Mouse (Mus musculus): ENCODE measurements at regions not wholly inside any gene's neighbourhood (a gene's known extent, or its start where the extent isn't known, plus 50 kb on each side); places are given as distances from the start of the nearest gene placed in this dataset.

GRCm38 (mm10) chr9:35362276-35362675 lies 58.7 kb upstream of the Cdon start:
- Histone ChIP-seq H3K4me2 (no peak overlapping the region), H3K9me3 (no peaks in the 10 kb centered on the region), H3K4me3 (no peak overlapping the region), H3K9ac (no peak overlapping the region), H3K36me3 (replicated peaks) (no peaks in the 10 kb centered on the region), H3K27me3 (replicated peaks) (0 out of 2 replicates have a peak, but pooled peaks cover 3% of the 10 kb centered on the region), H3K27ac (no peak overlapping the region), H3K4me1 (peaks cover 25% of the 10 kb centered on the region)
- 61% methylated on average over 7 of the region's 7 CpGs for WGBS
- ATAC-seq (replicated peaks), result no peak

- Histone ChIP-seq H3K4me1 (peaks cover 25% of the 10 kb centered on the region), H3K27me3 (replicated peaks) (0 out of 2 replicates have a peak, but pooled peaks cover 3% of the 10 kb centered on the region)
Observed at GRCm38 (mm10) chr9:35363079-35363478, 57.8 kb upstream of the Cdon start.

GRCm38 (mm10) chr9:35363936-35364335 lies 57.0 kb upstream of the Cdon start:
- H3K4me1 ChIP-seq, result peaks cover 25% of the 10 kb centered on the region
- 70% methylated on average over 4 of the region's 4 CpGs for WGBS
- H3K9ac ChIP-seq, result no peak overlapping the region
- 0 out of 2 replicates have a peak, but pooled peaks cover 3% of the 10 kb centered on the region for H3K27me3 ChIP-seq (replicated peaks)
- ATAC-seq (replicated peaks), result no peak
- no peaks in the 10 kb centered on the region for H3K36me3 ChIP-seq (replicated peaks)
- H3K9me3 ChIP-seq, result no peaks in the 10 kb centered on the region
- no peak overlapping the region for H3K27ac ChIP-seq
- no peak overlapping the region for H3K4me3 ChIP-seq
- no peak overlapping the region for H3K4me2 ChIP-seq

More at GRCm38 (mm10) chr9:35363079-35363478, 57.8 kb upstream of the Cdon start:
- no peak for ATAC-seq (replicated peaks)
- Histone ChIP-seq H3K27ac (no peak overlapping the region), H3K4me2 (no peak overlapping the region), H3K36me3 (replicated peaks) (no peaks in the 10 kb centered on the region), H3K4me3 (no peak overlapping the region), H3K9ac (no peak overlapping the region), H3K9me3 (no peaks in the 10 kb centered on the region)
- 55% methylated on average over 5 of the region's 5 CpGs for WGBS

GRCm38 (mm10) chr9:35365975-35366374 lies 55.0 kb upstream of the Cdon start:
- no peak overlapping the region for H3K4me2 ChIP-seq
- H3K9me3 ChIP-seq, result no peaks in the 10 kb centered on the region
- no peaks in the 10 kb centered on the region for H3K36me3 ChIP-seq (replicated peaks)
- no peak overlapping the region for H3K4me3 ChIP-seq
- ATAC-seq (replicated peaks), result no peak
- 0 out of 2 replicates have a peak, but pooled peaks cover 3% of the 10 kb centered on the region for H3K27me3 ChIP-seq (replicated peaks)
- H3K9ac ChIP-seq, result no peak overlapping the region
- peaks cover 15% of the 10 kb centered on the region for H3K4me1 ChIP-seq
- 93% methylated on average over 5 of the region's 5 CpGs for WGBS
- H3K27ac ChIP-seq, result no peak overlapping the region

- no peak overlapping the region for H3K4me3 ChIP-seq
- H3K36me3 ChIP-seq (replicated peaks), result no peaks in the 10 kb centered on the region
- H3K9ac ChIP-seq, result no peak overlapping the region
- ATAC-seq (replicated peaks), result no peak
- peaks cover 5% of the 10 kb centered on the region for H3K4me1 ChIP-seq
- no peaks in the 10 kb centered on the region for H3K9me3 ChIP-seq
- H3K27me3 ChIP-seq (replicated peaks), result no peaks in the 10 kb centered on the region
- no peak overlapping the region for H3K4me2 ChIP-seq
- WGBS, result 44% methylated on average over 5 of the region's 5 CpGs
- no peak overlapping the region for H3K27ac ChIP-seq
Observed at GRCm38 (mm10) chr9:35369063-35369462, 51.9 kb upstream of the Cdon start.

GRCm38 (mm10) chr9:35370031-35370430 lies 50.9 kb upstream of the Cdon start:
- H3K36me3 ChIP-seq (replicated peaks), result no peaks in the 10 kb centered on the region
- ATAC-seq (replicated peaks), result no peak
- H3K4me3 ChIP-seq, result no peak overlapping the region
- H3K9me3 ChIP-seq, result no peaks in the 10 kb centered on the region
- H3K27ac ChIP-seq, result no peak overlapping the region
- H3K4me2 ChIP-seq, result no peak overlapping the region
- no peaks in the 10 kb centered on the region for H3K27me3 ChIP-seq (replicated peaks)
- no peak overlapping the region for H3K9ac ChIP-seq
- peaks cover 5% of the 10 kb centered on the region for H3K4me1 ChIP-seq
- 72% methylated on average over 3 of the region's 3 CpGs for WGBS

GRCm38 (mm10) chr9:35370895-35371294 lies 50.0 kb upstream of the Cdon start:
- Histone ChIP-seq H3K4me3 (no peak overlapping the region), H3K4me2 (no peak overlapping the region), H3K9me3 (no peaks in the 10 kb centered on the region), H3K4me1 (peaks cover 5% of the 10 kb centered on the region), H3K9ac (no peak overlapping the region), H3K36me3 (replicated peaks) (no peaks in the 10 kb centered on the region), H3K27ac (no peak overlapping the region), H3K27me3 (replicated peaks) (no peaks in the 10 kb centered on the region)
- no peak for ATAC-seq (replicated peaks)
- 94% methylated on average over 3 of the region's 3 CpGs for WGBS
